Mouse (Mus musculus): ENCODE results near the gene Ccdc22. TPM values are rescaled to one million over a fixed set of nuclear protein-coding genes. Genes with fewer than 3 reads are reported as not detected.

The Ccdc22 gene
- polyA plus RNA-seq, 1 experiment from 2014 or later: 32.6 TPM

DNA sequence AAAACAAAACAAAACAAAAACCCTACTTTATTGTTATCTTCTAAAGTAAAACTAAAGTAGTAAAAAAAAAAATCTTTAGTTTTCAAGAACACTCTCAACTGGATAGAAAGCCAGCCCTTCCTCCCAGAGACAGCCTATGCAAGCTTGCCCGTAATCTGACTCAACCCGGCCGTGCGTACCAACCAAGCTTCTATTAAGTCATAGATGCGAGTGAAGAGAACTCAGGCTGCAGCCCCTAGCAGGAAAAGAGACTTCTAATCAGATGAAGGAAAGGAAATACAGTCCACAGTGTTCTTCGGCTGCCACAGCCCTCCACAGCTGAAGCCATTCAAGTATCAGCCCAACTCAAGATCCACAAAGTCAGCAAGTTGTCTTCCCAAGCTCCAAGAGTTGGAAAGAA lies 39.0 kb downstream of the Ccdc22 start:
- Histone ChIP-seq H3K4me3 (ENCODE audit: low read length) (no peak overlapping the region), H3K27me3 (ENCODE audit: control insufficient read depth, insufficient read depth, low read length) (no peaks in the 10 kb centered on the region), H3K9ac (ENCODE audit: low read depth, low read length) (no peak overlapping the region), H3K36me3 (ENCODE audit: control insufficient read depth, insufficient read depth, low read length) (no peaks in the 10 kb centered on the region), H3K4me1 (ENCODE audit: control insufficient read depth, insufficient read depth, low read length) (no peaks in the 10 kb centered on the region), H3K27ac (ENCODE audit: low read depth, low read length) (no peak overlapping the region), H3K4me2 (replicated peaks; ENCODE audit: low read depth, low read length) (no peak overlapping the region), H3K9me3 (ENCODE audit: control insufficient read depth, low read length) (no peaks in the 10 kb centered on the region)
- 78% methylated on average over 6 of the region's 6 CpGs for WGBS
- ATAC-seq (ENCODE audit: low FRiP score, low TSS enrichment): no peak

DNA sequence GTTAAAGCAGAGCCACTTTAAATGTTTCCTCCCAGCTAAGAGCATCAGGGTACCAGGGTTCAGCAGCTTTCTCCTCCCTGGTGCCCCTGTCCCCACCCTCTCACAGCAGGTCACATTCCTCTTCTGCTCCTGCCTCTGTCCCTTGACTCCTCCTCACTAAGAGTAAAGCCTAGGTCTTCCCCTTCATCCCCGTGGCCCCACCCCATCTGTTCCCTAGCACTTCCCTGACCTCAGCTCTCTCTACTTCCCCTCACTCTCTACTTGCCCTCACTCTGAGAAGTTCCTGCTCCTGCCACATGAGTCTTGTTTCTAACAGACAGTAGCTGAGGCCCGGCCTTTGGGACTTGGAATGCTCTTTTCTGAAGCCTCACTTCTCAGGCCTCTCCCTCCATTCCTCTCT lies 42.2 kb downstream of the Ccdc22 start:
- H3K27me3 ChIP-seq (ENCODE audit: control insufficient read depth, insufficient read depth, low read length): no peaks in the 10 kb centered on the region
- H3K4me2 ChIP-seq (replicated peaks; ENCODE audit: low read depth, low read length): no peak overlapping the region
- no peak for ATAC-seq (ENCODE audit: low FRiP score, low TSS enrichment)
- no peaks in the 10 kb centered on the region for H3K9me3 ChIP-seq (ENCODE audit: control insufficient read depth, low read length)
- no peak overlapping the region for H3K4me3 ChIP-seq (ENCODE audit: low read length)
- no peak overlapping the region for H3K27ac ChIP-seq (ENCODE audit: low read depth, low read length)
- H3K4me1 ChIP-seq (ENCODE audit: control insufficient read depth, insufficient read depth, low read length): no peaks in the 10 kb centered on the region
- no peaks in the 10 kb centered on the region for H3K36me3 ChIP-seq (ENCODE audit: control insufficient read depth, insufficient read depth, low read length)
- no peak overlapping the region for H3K9ac ChIP-seq (ENCODE audit: low read depth, low read length)
- 21% methylated on average over 2 of the region's 2 CpGs for WGBS

DNA sequence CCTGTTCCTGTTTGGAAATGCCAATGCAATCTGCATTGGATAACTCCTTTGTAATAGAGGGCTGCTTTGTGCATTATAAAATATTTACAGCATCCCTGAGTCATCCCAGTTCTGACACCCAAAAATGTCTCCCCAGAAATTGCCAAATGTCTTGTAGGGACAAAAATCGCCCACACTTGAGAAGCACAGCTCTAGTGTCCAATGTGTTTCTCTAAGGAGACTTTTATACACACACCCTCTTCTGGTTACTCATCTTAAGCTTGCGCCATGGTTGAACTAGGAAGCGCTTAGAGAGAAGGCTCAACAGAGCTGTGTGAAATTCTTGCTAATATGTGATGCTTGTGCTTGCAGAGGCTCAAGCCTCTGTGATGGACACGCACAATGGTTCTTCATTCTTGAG lies 51.8 kb downstream of the Ccdc22 start:
- Histone ChIP-seq H3K9ac (ENCODE audit: low read depth, low read length) (no peak overlapping the region), H3K4me2 (replicated peaks; ENCODE audit: low read depth, low read length) (no peak overlapping the region)
- WGBS: 89% methylated on average over 4 of the region's 4 CpGs

More for the DNA sequence above, 51.8 kb downstream of the Ccdc22 start:
- H3K4me3 ChIP-seq (ENCODE audit: low read length): no peak overlapping the region
- H3K36me3 ChIP-seq (ENCODE audit: control insufficient read depth, insufficient read depth, low read length): no peaks in the 10 kb centered on the region
- no peak overlapping the region for H3K27ac ChIP-seq (ENCODE audit: low read depth, low read length)
- no peaks in the 10 kb centered on the region for H3K27me3 ChIP-seq (ENCODE audit: control insufficient read depth, insufficient read depth, low read length)
- ATAC-seq (ENCODE audit: low FRiP score, low TSS enrichment): no peak
- H3K9me3 ChIP-seq (ENCODE audit: control insufficient read depth, low read length): no peaks in the 10 kb centered on the region
- no peaks in the 10 kb centered on the region for H3K4me1 ChIP-seq (ENCODE audit: control insufficient read depth, insufficient read depth, low read length)

Other genes starting within 250 kb of the Ccdc22 start
- 0.41 and 0.61 TPM in 2 replicates for gene Usp27x, start 229.7 kb downstream of the Ccdc22 start, polyA plus RNA-seq (2014; fragmentation: Nextera tagmentation; extraction: Ambion mirVana)
- 0.07 and 0.36 TPM in 2 replicates for gene Foxp3, start 31.9 kb downstream of the Ccdc22 start, polyA plus RNA-seq (2014; fragmentation: Nextera tagmentation; extraction: Ambion mirVana)
- 1.9 and 2.4 TPM in 2 replicates for gene Ppp1r3f, start 31.2 kb downstream of the Ccdc22 start, polyA plus RNA-seq (2014; fragmentation: Nextera tagmentation; extraction: Ambion mirVana)
- gene Cacna1f, start 1.6 kb upstream of the Ccdc22 start, polyA plus RNA-seq (2014; fragmentation: Nextera tagmentation; extraction: Ambion mirVana): 0.04 TPM in 1 of 2 replicates, not detected in the other
- gene Syp, start 33.0 kb upstream of the Ccdc22 start, polyA plus RNA-seq (2014; fragmentation: Nextera tagmentation; extraction: Ambion mirVana): 1.4 and 1.5 TPM in 2 replicates
- 6.9 and 9.7 TPM in 2 replicates for gene Prickle3, start 51.7 kb upstream of the Ccdc22 start, polyA plus RNA-seq (2014; fragmentation: Nextera tagmentation; extraction: Ambion mirVana)
- gene Plp2, start 65.9 kb upstream of the Ccdc22 start, polyA plus RNA-seq (2014; fragmentation: Nextera tagmentation; extraction: Ambion mirVana): 188 and 190 TPM in 2 replicates
- gene Magix, start 75.7 kb upstream of the Ccdc22 start, polyA plus RNA-seq (2014; fragmentation: Nextera tagmentation; extraction: Ambion mirVana): 0.28 and 0.29 TPM in 2 replicates
- gene Gpkow, start 91.6 kb upstream of the Ccdc22 start, polyA plus RNA-seq (2014; fragmentation: Nextera tagmentation; extraction: Ambion mirVana): 21.3 and 47.4 TPM in 2 replicates
- 26.0 and 34.0 TPM in 2 replicates for gene Wdr45, start 108.8 kb upstream of the Ccdc22 start, polyA plus RNA-seq (2014; fragmentation: Nextera tagmentation; extraction: Ambion mirVana)
- 0.23 TPM in 1 of 2 replicates, not detected in the other for gene Gm45208, start 116.7 kb upstream of the Ccdc22 start, polyA plus RNA-seq (2014; fragmentation: Nextera tagmentation; extraction: Ambion mirVana)
- 74.5 and 80.1 TPM in 2 replicates for gene Praf2, start 122.9 kb upstream of the Ccdc22 start, polyA plus RNA-seq (2014; fragmentation: Nextera tagmentation; extraction: Ambion mirVana)
- gene Ccdc120, start 145.4 kb upstream of the Ccdc22 start, polyA plus RNA-seq (2014; fragmentation: Nextera tagmentation; extraction: Ambion mirVana): 15.6 and 21.5 TPM in 2 replicates
- 19.7 and 25.6 TPM in 2 replicates for gene Tfe3, start 157.0 kb upstream of the Ccdc22 start, polyA plus RNA-seq (2014; fragmentation: Nextera tagmentation; extraction: Ambion mirVana)
- 34.5 and 35.8 TPM in 2 replicates for gene Gripap1, start 184.2 kb upstream of the Ccdc22 start, polyA plus RNA-seq (2014; fragmentation: Nextera tagmentation; extraction: Ambion mirVana)
- gene Kcnd1, start 216.8 kb upstream of the Ccdc22 start, polyA plus RNA-seq (2014; fragmentation: Nextera tagmentation; extraction: Ambion mirVana): 1.7 and 2.6 TPM in 2 replicates
- gene Otud5, start 235.8 kb upstream of the Ccdc22 start, polyA plus RNA-seq (2014; fragmentation: Nextera tagmentation; extraction: Ambion mirVana): 29.6 and 29.8 TPM in 2 replicates